Mouse (Mus musculus) 3134 (cell line): ENCODE data around the gene Clstn2.

Experiments used
- DNase-seq: peaks from one replicate; pipeline ENCODE4 v3.0.0-alpha.2; 2011; ENCODE audit warnings: low spot score; ENCODE audit not compliant: insufficient read length; ENCODE audit errors: extremely low read depth

Gene Clstn2

GRCm38 (mm10) chr9:97780032-97780616, 252.9 kb downstream of the Clstn2 start:
- DNase-seq: no peak

GRCm38 (mm10) chr9:97775770-97776169, 257.2 kb downstream of the Clstn2 start:
- DNase-seq: no peak

GRCm38 (mm10) chr9:97774991-97775390, 258.0 kb downstream of the Clstn2 start:
- DNase-seq: no peak

GRCm38 (mm10) chr9:97773911-97774310, 259.1 kb downstream of the Clstn2 start:
- no peak for DNase-seq

GRCm38 (mm10) chr9:97772431-97772830, 260.6 kb downstream of the Clstn2 start:
- DNase-seq: no peak

- no peak for DNase-seq
Measured at GRCm38 (mm10) chr9:97769331-97769730, 263.6 kb downstream of the Clstn2 start.

- no peak for DNase-seq
Measured at GRCm38 (mm10) chr9:97765251-97765767, 267.7 kb downstream of the Clstn2 start.

GRCm38 (mm10) chr9:97763048-97763447, 269.9 kb downstream of the Clstn2 start:
- DNase-seq: no peak

- DNase-seq: no peak
Measured at GRCm38 (mm10) chr9:97755599-97756270, 277.2 kb downstream of the Clstn2 start.

- no peak for DNase-seq
Measured at GRCm38 (mm10) chr9:97753715-97754114, 279.3 kb downstream of the Clstn2 start.

GRCm38 (mm10) chr9:97746574-97746973, 286.4 kb downstream of the Clstn2 start:
- no peak for DNase-seq

GRCm38 (mm10) chr9:97727715-97728486, 305.1 kb downstream of the Clstn2 start:
- no peak for DNase-seq

GRCm38 (mm10) chr9:97717728-97718127, 315.3 kb downstream of the Clstn2 start:
- no peak for DNase-seq

- no peak for DNase-seq
Measured at GRCm38 (mm10) chr9:97717005-97717404, 316.0 kb downstream of the Clstn2 start.

- no peak for DNase-seq
Measured at GRCm38 (mm10) chr9:97712888-97713287, 320.1 kb downstream of the Clstn2 start.

- DNase-seq: no peak
Measured at GRCm38 (mm10) chr9:97703901-97704503, 329.0 kb downstream of the Clstn2 start.

GRCm38 (mm10) chr9:97702989-97703388, 330.0 kb downstream of the Clstn2 start:
- DNase-seq: no peak

GRCm38 (mm10) chr9:97699983-97700382, 333.0 kb downstream of the Clstn2 start:
- no peak for DNase-seq

- no peak for DNase-seq
Measured at GRCm38 (mm10) chr9:97699020-97699419, 334.0 kb downstream of the Clstn2 start.

GRCm38 (mm10) chr9:97698071-97698470, 334.9 kb downstream of the Clstn2 start:
- no peak for DNase-seq

- DNase-seq: no peak
Measured at GRCm38 (mm10) chr9:97696655-97697235, 336.2 kb downstream of the Clstn2 start.
